Mouse (Mus musculus): ENCODE measurements around the gene Mknk1. TPM values are rescaled to one million over a fixed set of nuclear protein-coding genes. Genes with fewer than 3 reads are reported as not detected.

The Mknk1 gene
- polyA plus RNA-seq, 1 experiment from 2014 or later: 30.1 TPM

DNA sequence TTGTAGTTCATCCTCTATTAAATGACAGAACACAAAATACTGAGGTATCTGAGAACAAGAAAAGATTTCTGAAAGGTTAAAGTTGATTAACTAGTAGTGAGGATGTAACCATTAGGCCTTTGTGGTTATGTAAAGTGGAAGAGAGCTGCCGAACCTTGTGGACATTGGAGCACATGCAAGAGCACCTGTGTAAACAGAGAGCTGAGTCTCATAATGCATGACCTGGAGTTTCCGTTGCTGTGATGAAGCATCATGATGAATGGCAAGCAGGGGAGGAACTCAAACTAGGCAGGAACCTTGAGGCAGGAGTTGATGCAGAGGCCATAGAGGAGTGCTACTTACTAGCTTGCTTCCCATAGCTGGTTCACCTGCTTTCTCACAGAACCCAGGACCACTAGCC is 11.6 kb downstream of the Mknk1 start:
- no peak overlapping the region for H3K4me3 ChIP-seq (ENCODE audit: low read length)
- no peak overlapping the region for H3K27ac ChIP-seq (ENCODE audit: low read length)
- peaks cover 4% of the 10 kb centered on the region; the same call in 1 of the 2 replicates for H3K4me1 ChIP-seq (ENCODE audit: control insufficient read depth, insufficient read depth, low read length)
- 42% methylated on average over 2 of the region's 2 CpGs for WGBS
- H3K36me3 ChIP-seq (ENCODE audit: control insufficient read depth, insufficient read depth, low read length): no peaks in the 10 kb centered on the region; the same call in 1 of the 2 replicates
- no peaks in the 10 kb centered on the region for H3K27me3 ChIP-seq (replicated peaks; ENCODE audit: control insufficient read depth, insufficient read depth, low read length)
- no peak overlapping the region for H3K4me2 ChIP-seq (ENCODE audit: low read depth, low read length)
- no peak overlapping the region for H3K9ac ChIP-seq (ENCODE audit: low read depth, low read length)
- no peaks in the 10 kb centered on the region for H3K9me3 ChIP-seq (ENCODE audit: control insufficient read depth, low read length)
- ATAC-seq: no peak

DNA sequence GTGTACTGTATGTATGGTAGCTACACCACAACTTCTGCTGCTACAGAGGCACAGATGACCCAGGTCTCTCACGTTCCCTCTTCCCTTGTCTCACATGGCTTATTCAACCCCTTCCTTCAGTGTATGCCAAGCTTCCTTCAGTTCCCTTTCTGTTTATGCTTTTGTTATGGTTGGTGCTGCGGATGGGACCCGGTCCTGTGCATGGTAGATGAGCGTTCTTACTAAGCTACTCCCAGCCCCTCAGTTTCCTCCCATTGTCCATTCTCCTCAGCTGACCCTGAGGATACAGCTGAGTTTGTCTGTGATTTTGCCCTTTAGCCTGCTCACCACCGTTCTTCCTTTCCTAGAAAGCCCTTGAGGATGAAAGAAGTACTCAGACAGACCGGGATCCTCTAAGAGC is 12.6 kb downstream of the Mknk1 start:
- peaks cover 4% of the 10 kb centered on the region; the same call in 1 of the 2 replicates for H3K4me1 ChIP-seq (ENCODE audit: control insufficient read depth, insufficient read depth, low read length)

DNA sequence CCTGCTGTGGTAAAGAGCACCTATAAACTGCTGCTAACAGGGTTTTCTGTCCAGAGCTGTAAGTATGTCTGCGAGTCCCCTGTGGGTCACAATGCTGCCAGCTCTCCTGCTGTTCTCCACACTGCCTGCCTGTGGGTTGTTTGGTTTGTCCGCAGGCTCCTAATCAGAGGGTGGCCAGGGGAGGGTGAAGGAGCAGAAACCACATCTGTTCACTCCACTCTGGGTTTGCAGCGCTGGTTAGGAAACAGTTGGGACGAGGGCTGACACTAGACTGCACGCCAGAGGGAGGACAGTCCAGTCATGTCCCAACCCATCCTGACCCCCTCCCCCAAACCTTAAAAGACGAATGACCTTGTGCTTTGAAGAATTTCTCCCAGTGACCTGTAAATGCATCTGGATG is 16.1 kb downstream of the Mknk1 start:
- Histone ChIP-seq H3K9ac (ENCODE audit: low read depth, low read length) (no peak overlapping the region), H3K4me1 (ENCODE audit: control insufficient read depth, insufficient read depth, low read length) (no peaks in the 10 kb centered on the region), H3K36me3 (ENCODE audit: control insufficient read depth, insufficient read depth, low read length) (peaks cover 7% of the 10 kb centered on the region), H3K9me3 (ENCODE audit: control insufficient read depth, low read length) (no peaks in the 10 kb centered on the region), H3K27me3 (replicated peaks; ENCODE audit: control insufficient read depth, insufficient read depth, low read length) (no peaks in the 10 kb centered on the region), H3K4me2 (ENCODE audit: low read depth, low read length) (no peak overlapping the region), H3K4me3 (ENCODE audit: low read length) (no peak overlapping the region), H3K27ac (ENCODE audit: low read length) (no peak overlapping the region)
- no peak for ATAC-seq
- 60% methylated on average over 6 of the region's 6 CpGs for WGBS

More for the DNA sequence above, 12.6 kb downstream of the Mknk1 start:
- WGBS: 85% methylated on average over 6 of the region's 6 CpGs
- H3K9me3 ChIP-seq (ENCODE audit: control insufficient read depth, low read length): no peaks in the 10 kb centered on the region
- H3K36me3 ChIP-seq (ENCODE audit: control insufficient read depth, insufficient read depth, low read length): no peaks in the 10 kb centered on the region; the same call in 1 of the 2 replicates
- no peak overlapping the region for H3K4me2 ChIP-seq (ENCODE audit: low read depth, low read length)
- ATAC-seq: no peak
- no peaks in the 10 kb centered on the region for H3K27me3 ChIP-seq (replicated peaks; ENCODE audit: control insufficient read depth, insufficient read depth, low read length)
- no peak overlapping the region for H3K9ac ChIP-seq (ENCODE audit: low read depth, low read length)
- no peak overlapping the region for H3K27ac ChIP-seq (ENCODE audit: low read length)
- no peak overlapping the region for H3K4me3 ChIP-seq (ENCODE audit: low read length)

DNA sequence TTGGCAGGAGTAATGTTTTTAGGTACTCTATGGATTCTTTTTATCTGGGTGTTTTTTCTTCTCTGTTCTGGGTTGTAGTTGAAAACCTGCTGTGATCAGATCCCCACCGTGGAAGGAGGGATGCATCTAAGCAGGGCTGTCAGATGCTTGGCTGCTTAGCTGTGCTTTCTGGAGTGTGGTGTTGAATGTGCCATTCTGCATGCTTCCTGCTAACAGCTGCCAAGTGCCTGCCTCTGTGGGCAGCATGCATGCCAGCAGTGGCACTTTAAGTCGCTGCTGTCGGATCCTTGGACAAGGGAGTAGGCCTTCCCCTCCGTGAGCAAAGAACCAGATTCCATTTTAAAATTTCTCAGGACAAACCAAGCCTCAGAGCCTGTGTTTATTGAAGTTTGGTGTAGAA is 16.6 kb downstream of the Mknk1 start:
- H3K4me2 ChIP-seq (ENCODE audit: low read depth, low read length): no peak overlapping the region
- H3K27ac ChIP-seq (ENCODE audit: low read length): no peak overlapping the region
- no peaks in the 10 kb centered on the region for H3K4me1 ChIP-seq (ENCODE audit: control insufficient read depth, insufficient read depth, low read length)
- H3K9ac ChIP-seq (ENCODE audit: low read depth, low read length): no peak overlapping the region
- H3K27me3 ChIP-seq (replicated peaks; ENCODE audit: control insufficient read depth, insufficient read depth, low read length): no peaks in the 10 kb centered on the region
- peaks cover 7% of the 10 kb centered on the region for H3K36me3 ChIP-seq (ENCODE audit: control insufficient read depth, insufficient read depth, low read length)
- no peak overlapping the region for H3K4me3 ChIP-seq (ENCODE audit: low read length)
- no peaks in the 10 kb centered on the region for H3K9me3 ChIP-seq (ENCODE audit: control insufficient read depth, low read length)
- WGBS: 69% methylated on average over 4 of the region's 4 CpGs
- no peak for ATAC-seq

DNA sequence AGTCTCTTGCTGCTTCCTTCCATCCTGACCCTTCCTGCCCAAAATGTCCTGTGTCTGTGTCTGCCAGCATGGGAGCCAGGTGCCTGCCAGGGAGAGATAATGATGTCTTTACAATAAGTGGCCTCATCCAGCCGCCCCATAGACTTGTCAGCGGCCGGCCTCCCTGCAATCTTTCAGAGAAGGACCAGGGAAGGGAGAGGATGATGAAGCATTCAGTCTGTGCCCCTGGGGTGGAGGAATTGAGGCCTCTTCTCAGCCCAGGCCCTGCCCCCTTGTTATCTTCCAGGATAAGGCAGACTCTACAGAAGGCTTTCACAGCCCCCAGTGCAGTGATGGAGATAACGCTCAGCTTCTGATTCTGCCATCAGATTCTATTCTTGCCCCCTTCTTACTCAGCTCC is 17.3 kb downstream of the Mknk1 start:
- peak; percentile 53; the same call in 1 of the 2 replicates for ATAC-seq
- Histone ChIP-seq H3K36me3 (ENCODE audit: control insufficient read depth, insufficient read depth, low read length) (peaks cover 7% of the 10 kb centered on the region), H3K27me3 (replicated peaks; ENCODE audit: control insufficient read depth, insufficient read depth, low read length) (no peaks in the 10 kb centered on the region), H3K4me2 (ENCODE audit: low read depth, low read length) (no peak overlapping the region), H3K4me3 (ENCODE audit: low read length) (no peak overlapping the region), H3K4me1 (ENCODE audit: control insufficient read depth, insufficient read depth, low read length) (no peaks in the 10 kb centered on the region), H3K27ac (ENCODE audit: low read length) (no peak overlapping the region), H3K9me3 (ENCODE audit: control insufficient read depth, low read length) (no peaks in the 10 kb centered on the region), H3K9ac (ENCODE audit: low read depth, low read length) (no peak overlapping the region)
- 67% methylated on average over 4 of the region's 4 CpGs for WGBS

DNA sequence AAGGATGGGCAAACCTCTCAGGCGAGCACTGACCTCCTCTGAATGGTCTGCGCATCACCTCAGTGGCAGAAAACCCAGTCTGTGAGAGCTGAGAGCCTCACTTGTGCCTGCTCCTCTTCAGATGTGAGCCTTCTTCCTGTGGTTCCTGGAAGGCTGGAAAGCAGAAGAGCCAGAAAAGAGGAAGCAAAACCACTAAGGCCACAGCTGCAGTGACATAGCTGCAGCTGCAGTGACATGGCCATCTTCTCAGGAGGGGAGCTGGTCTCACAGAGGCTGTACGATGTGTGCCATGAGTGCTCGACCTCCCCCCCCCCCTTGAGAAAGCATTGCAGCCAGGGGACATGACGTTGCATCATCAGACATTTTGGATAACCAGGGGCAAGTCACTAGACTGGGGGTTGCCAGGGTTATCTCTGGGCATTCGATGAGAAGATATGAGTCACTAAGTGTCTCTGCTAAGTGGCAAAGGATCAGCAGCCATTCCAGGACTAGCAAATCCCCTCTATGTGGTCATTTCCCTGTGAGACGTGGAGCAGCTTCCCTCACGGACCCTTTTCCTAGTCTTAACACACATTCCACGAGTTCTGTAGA is 18.4 kb downstream of the Mknk1 start:
- H3K4me3 ChIP-seq (ENCODE audit: low read length): no peak overlapping the region
- WGBS: 82% methylated on average over 9 of the region's 9 CpGs

DNA sequence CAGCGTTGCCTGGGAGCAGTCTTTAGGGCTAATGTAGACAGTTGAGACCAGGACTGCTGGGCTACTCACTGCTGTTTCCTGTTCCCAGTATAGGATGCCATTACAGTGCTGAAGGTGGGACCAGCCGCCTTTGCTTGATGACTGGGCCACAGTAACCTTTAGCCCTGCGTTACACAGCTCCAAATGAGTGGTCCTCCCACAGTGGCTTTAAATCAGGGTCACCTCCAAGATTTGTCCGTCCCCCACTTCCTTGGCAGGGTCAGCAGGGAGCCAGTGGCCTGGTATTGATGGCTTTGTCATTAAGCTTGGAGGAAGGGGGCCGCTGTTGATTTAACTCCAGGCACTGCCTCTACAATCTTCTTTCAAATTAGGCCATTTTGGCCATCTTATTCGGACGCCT is 24.4 kb downstream of the Mknk1 start:
- Histone ChIP-seq H3K36me3 (ENCODE audit: control insufficient read depth, insufficient read depth, low read length) (peaks cover 5% of the 10 kb centered on the region; the same call in 1 of the 2 replicates), H3K9ac (ENCODE audit: low read depth, low read length) (no peak overlapping the region), H3K4me2 (ENCODE audit: low read depth, low read length) (no peak overlapping the region), H3K27ac (ENCODE audit: low read length) (no peak overlapping the region), H3K27me3 (replicated peaks; ENCODE audit: control insufficient read depth, insufficient read depth, low read length) (no peaks in the 10 kb centered on the region), H3K4me1 (ENCODE audit: control insufficient read depth, insufficient read depth, low read length) (no peaks in the 10 kb centered on the region), H3K4me3 (ENCODE audit: low read length) (no peak overlapping the region), H3K9me3 (ENCODE audit: control insufficient read depth, low read length) (no peaks in the 10 kb centered on the region)
- WGBS: 64% methylated on average over 7 of the region's 7 CpGs
- no peak for ATAC-seq

More for the DNA sequence above, 18.4 kb downstream of the Mknk1 start:
- Histone ChIP-seq H3K4me2 (ENCODE audit: low read depth, low read length) (no peak overlapping the region), H3K27me3 (replicated peaks; ENCODE audit: control insufficient read depth, insufficient read depth, low read length) (no peaks in the 10 kb centered on the region), H3K9me3 (ENCODE audit: control insufficient read depth, low read length) (no peaks in the 10 kb centered on the region), H3K4me1 (ENCODE audit: control insufficient read depth, insufficient read depth, low read length) (no peaks in the 10 kb centered on the region), H3K36me3 (ENCODE audit: control insufficient read depth, insufficient read depth, low read length) (peaks cover 7% of the 10 kb centered on the region; the same call in 1 of the 2 replicates), H3K27ac (ENCODE audit: low read length) (no peak overlapping the region), H3K9ac (ENCODE audit: low read depth, low read length) (no peak overlapping the region)
- ATAC-seq: no peak

DNA sequence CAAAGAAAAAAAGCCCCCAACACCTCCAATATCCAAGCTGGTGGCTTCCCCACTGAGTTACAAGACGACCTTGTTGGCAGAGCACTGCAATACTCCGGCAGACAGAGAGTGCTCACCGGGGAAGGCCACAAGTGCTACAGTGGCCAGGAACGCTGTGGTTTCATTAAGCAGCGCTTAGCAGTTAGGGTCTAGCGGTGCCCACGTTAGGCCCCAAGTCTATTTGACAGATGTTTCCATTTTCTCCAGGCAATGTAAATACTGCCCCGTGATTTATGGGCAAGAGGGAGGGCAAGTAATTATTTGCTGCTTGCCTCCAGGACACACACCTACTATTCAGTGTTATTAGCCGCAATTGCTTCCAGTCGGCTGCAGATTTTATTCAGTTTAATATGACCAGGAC is 24.9 kb downstream of the Mknk1 start:
- H3K27me3 ChIP-seq (replicated peaks; ENCODE audit: control insufficient read depth, insufficient read depth, low read length): no peaks in the 10 kb centered on the region
- no peaks in the 10 kb centered on the region for H3K4me1 ChIP-seq (ENCODE audit: control insufficient read depth, insufficient read depth, low read length)
- H3K36me3 ChIP-seq (ENCODE audit: control insufficient read depth, insufficient read depth, low read length): peaks cover 5% of the 10 kb centered on the region; the same call in 1 of the 2 replicates
- no peak overlapping the region for H3K9ac ChIP-seq (ENCODE audit: low read depth, low read length)
- no peaks in the 10 kb centered on the region for H3K9me3 ChIP-seq (ENCODE audit: control insufficient read depth, low read length)
- no peak overlapping the region for H3K4me3 ChIP-seq (ENCODE audit: low read length)
- WGBS: 28% methylated on average over 10 of the region's 10 CpGs
- H3K4me2 ChIP-seq (ENCODE audit: low read depth, low read length): no peak overlapping the region
- H3K27ac ChIP-seq (ENCODE audit: low read length): no peak overlapping the region
- ATAC-seq: no peak

DNA sequence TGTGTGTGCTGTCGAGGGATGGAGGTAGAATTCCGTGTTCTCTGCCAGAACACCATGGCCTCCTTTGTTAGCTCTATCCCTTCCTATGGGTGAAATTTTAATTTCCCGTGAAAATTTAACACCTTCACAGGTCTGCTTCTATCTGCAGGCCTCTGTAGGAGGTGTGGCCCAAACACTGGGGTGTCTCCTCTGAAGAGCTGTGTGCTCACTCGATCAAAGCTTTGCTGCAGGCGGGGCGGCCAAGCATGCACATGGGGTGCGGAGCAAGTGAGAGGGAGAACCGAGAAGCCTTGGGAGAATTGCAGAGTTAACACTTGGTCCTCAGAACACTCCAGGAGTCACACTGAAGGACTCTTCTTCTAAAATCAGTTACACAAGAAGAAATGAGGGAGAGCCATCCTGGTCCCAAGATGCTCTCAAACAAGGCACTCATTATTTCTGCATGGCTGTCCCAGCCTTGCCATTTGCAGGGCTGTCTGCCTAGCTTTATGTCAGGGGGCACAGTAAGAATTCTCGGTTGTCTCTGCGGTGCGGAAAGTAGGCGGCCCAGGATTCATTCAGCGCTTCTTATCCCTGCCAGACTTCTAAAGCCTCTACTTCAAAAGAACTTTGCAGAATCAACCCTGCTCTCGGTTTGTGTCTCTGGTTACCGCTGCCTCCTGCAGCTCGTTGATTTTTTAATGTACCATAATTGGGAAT is 30.7 kb downstream of the Mknk1 start:
- Histone ChIP-seq H3K9ac (ENCODE audit: low read depth, low read length) (no peak overlapping the region), H3K4me1 (ENCODE audit: control insufficient read depth, insufficient read depth, low read length) (no peaks in the 10 kb centered on the region), H3K4me2 (ENCODE audit: low read depth, low read length) (no peak overlapping the region), H3K36me3 (ENCODE audit: control insufficient read depth, insufficient read depth, low read length) (0 out of 2 replicates have a peak, but pooled peaks cover 3% of the 10 kb centered on the region), H3K27ac (ENCODE audit: low read length) (no peak overlapping the region), H3K9me3 (ENCODE audit: control insufficient read depth, low read length) (no peaks in the 10 kb centered on the region), H3K4me3 (ENCODE audit: low read length) (no peak overlapping the region), H3K27me3 (replicated peaks; ENCODE audit: control insufficient read depth, insufficient read depth, low read length) (no peaks in the 10 kb centered on the region)
- ATAC-seq: no peak
- 46% methylated on average over 16 of the region's 16 CpGs for WGBS

Measured in intestine, embryonic 16.5 days (tissue).